Mouse (Mus musculus) C2C12 (cell line): ENCODE data around the gene Lpar2.

Experiments
- CEBPB ChIP-seq: IDR thresholded peaks from one replicate; pipeline ENCODE4 v1.6.1; 2011; ENCODE audit warnings: low read depth, mild to moderate bottlenecking, control low read depth, moderate library complexity
- CTCF ChIP-seq: IDR thresholded peaks from one replicate; pipeline ENCODE4 v1.5.1; 2011; ENCODE audit not compliant: control insufficient read depth, insufficient read depth, insufficient read length
- MAX ChIP-seq: IDR thresholded peaks from one replicate; pipeline ENCODE4 v1.6.1; 2011; ENCODE audit warnings: mild to moderate bottlenecking, control low read depth
- MYOG ChIP-seq: IDR thresholded peaks from one replicate; pipeline ENCODE4 v1.6.1; 2011; ENCODE audit not compliant: control insufficient read depth, insufficient read length; ENCODE audit errors: extremely low read depth
- USF1 ChIP-seq: IDR thresholded peaks from one replicate; pipeline ENCODE4 v1.6.1; 2011; ENCODE audit warnings: low read depth, mild to moderate bottlenecking, control low read depth, moderate library complexity

DNA sequence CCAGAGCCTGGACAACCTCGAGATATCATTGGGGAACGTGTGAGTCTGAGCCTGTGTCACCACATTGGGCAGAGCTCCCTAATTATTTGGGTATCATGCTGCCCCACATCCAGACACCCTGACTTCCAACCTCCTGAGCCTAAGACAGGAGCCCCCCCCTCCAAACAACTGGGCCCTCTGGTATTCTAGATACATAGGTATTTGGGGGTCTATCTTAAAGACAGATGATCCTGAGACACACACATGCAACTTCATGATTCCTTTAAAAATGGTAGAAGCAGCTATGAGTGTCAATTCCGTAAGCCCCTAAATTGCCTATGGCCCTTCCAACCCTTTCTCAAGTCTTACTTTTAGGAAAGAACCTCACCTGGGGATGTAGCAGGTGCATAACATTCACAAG is 12.4 kb upstream of the Lpar2 start:
- TF ChIP-seq CTCF (no peak), CEBPB (no peak), MAX (no peak), USF1 (no peak), MYOG (no peak)
